Mouse (Mus musculus) kidney, adult 2 months (tissue): ENCODE data around the gene Foxp4.

Source experiments
- CTCF ChIP-seq: fragments of 200-500 bp; conservative IDR thresholded peaks from 2 replicates; pipeline ENCODE4 v1.5.1; 2011; ENCODE audit warnings: low read depth, mild to moderate bottlenecking, control low read depth, low read length, moderate library complexity, mixed read lengths; ENCODE audit not compliant: insufficient read depth, insufficient read length
- POLR2A ChIP-seq: fragments of 200-500 bp; IDR thresholded peaks from one replicate; pipeline ENCODE4 v1.6.1; 2011; ENCODE audit warnings: low read depth, low read length, control low read depth

DNA sequence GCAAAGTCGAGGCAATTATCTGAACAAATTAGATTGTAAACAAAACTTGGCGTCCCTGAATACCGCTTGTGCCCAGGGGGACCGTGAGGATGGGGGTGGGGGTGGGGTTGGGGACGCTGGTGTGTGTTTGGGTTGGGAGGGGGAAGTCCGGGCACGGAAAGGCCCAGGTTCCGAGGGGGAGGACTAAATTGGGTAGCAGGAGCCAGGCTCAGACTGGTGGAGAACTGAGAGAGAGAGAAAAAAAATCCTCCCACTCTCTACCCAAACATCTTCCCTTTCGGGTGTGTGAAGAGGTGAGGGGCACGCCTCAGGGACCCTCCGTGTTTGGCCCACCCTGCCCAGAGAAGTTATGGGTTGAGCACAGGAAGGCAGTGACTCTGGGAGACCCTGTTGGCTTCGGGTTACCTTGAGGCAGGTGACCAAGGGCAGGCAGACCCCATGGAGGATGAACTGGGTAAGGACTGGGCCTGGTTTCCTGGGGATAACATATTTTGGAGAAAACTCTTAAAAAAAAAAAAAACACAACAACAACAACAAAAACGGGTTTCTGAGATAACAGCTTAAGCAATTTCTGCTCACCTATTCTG, 988 bp upstream of the Foxp4 start:
- TF ChIP-seq CTCF = no peak
- no peak for TF ChIP-seq POLR2A
